Mouse (Mus musculus) urinary bladder, adult 18-20 months (tissue): ENCODE results near the gene Psmd7.
"Not testable (repeated sequence)": the region's sequence is repeated elsewhere in the genome, so short reads cannot be mapped to it uniquely, and the experiment has no call there.

ENCODE experiments used
- DNase-seq, 2 experiments: peaks; one replicate each; pipeline ENCODE4 v3.0.0; 2022; ENCODE audit warnings: low spot score in 2 of 2, mixed read lengths in 2 of 2

Gene Psmd7

DNA sequence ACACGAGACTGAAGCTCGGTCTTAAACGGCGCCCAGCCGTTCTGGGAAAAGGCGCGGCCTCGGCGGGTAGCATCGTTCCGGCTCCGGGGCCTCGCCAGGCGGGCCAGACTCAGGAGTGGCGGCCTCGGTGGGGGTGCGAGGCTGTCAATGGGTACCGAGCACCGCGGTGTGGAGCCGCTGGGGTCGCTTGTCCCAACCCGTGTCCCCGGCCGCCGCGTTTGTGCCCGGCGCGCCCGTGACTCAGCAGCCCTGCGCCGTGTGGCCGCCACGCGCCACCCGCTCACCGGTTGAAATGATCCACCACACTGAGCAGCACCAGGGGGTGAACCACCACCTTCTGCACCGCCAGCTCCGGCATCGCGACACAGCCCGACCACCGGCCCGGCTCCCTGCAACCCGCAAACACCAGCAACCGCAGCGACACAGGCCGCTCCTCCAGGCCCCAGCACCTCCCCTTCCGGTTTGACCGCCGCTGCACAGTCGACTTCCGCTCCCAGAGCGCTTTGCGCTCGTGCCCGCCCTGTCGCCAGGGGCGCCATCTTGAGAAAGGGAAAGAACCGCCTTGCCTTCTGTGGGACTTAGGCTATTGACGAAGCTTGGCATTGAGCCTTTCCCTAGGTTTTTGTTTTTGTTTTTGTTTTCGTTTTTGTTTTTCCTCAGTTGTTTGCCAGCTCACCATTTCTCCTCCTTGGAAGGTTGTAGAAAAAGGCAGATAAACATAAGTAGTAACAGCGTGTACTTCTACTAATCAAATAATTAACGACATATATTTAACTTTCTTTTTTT is at the start of gene Psmd7:
Gene Psmd7, minus strand, starts transcription at position 470 of the 786 bp plus-strand sequence.
- DNase-seq, result peak; percentile 91

DNA sequence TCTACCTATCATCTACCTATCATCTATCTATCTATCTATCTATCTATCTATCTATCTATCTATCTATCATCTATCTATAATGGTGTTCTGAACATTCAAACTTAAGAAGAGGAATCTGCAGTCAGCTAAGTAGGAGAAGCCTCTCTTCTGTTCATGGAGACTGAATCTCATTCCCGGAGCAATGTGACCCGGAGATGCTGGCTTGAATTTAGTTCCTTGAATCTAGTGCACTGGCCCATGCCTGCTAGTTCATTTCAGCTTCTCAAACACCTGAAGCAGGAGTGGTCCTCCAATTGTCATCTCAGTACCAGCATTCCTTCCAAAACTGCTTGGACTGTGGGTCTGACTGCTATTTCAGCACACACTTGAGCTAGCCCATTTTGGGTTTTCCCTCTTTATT is 45.5 kb upstream of the Psmd7 start:
- DNase-seq, result no peak

- DNase-seq, result no peak
These were observed 41.4 kb upstream of the Psmd7 start for GRCm38 (mm10) chr8:107629701-107630100.

DNA sequence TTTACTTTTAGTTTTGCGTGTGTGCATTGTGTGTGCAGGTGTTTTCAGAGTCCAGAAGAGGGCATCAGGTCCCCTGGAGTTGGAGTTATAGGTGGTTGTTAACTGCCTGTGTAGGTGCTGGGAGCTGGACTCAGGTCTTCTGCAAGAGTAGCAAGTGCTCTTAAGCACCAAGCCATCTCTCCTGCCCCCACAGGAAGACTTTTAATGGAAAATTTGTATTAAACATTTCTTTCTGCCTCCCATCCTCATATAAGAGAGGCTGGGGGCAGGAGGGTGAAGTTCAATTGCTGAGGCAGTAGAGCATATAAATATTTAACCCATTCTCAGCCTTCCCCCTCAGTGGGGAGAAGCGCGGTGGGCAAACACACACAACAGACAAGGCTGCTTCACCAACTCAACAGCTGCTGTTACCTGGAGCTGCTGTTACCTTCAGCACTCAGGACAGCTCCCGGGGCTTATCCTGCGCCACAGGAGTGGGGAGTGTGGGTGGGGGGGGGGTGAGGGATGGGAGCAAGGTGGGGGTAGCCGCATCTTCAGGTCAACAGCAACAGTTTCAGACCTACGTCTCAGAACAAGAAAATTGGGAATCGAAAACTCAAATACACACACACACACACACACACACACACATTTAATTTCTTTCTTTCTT is 40.4 kb upstream of the Psmd7 start:
- DNase-seq, result no peak

- DNase-seq, result no peak
These were observed 39.6 kb upstream of the Psmd7 start for GRCm38 (mm10) chr8:107627881-107628280.

DNA sequence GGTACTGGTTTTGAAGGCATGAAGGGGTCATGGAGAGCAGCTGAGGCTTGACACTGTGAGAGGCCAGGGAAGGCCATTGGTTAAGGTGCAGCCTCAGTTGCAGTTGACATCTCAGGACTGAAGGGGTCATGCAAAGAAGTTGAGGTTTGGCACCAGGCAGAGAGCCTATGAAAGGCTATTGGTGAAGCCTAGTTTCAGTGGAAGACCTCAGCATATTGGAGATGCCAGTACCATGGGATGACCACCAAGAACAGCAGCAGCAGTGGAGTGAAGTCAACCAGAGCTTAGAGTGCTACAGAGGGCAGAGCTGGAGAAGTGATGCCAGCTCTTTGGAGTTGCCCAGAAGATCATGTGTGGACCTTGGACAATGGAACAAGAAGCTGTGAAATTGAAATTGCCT is 36.0 kb upstream of the Psmd7 start:
- DNase-seq, result not testable (repeated sequence)

- DNase-seq, result no peak
These were observed 33.8 kb upstream of the Psmd7 start for GRCm38 (mm10) chr8:107621930-107622623.

- no peak for DNase-seq
These were observed 32.9 kb upstream of the Psmd7 start for GRCm38 (mm10) chr8:107621136-107621535.

DNA sequence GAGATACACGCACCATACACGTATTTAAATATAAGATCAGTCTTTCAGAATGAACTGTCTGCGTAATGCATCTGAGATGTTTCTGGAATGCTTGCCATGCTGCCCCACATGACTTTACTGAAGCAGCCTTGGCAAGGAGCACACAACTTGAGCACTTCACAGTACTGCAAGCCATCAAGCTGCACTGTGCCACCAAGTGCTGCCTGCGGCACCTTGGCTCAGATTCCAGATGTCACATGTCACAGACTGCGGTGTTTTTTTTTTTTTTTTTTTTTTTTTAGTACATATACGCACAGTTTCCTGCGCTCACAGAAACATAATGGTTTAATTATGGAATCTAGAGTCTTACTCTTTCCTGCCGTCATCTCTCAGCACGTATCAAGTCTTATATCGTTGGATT is 30.2 kb upstream of the Psmd7 start:
- DNase-seq, result no peak

GRCm38 (mm10) chr8:107613411-107613810 is 25.1 kb upstream of the Psmd7 start:
- no peak for DNase-seq

DNA sequence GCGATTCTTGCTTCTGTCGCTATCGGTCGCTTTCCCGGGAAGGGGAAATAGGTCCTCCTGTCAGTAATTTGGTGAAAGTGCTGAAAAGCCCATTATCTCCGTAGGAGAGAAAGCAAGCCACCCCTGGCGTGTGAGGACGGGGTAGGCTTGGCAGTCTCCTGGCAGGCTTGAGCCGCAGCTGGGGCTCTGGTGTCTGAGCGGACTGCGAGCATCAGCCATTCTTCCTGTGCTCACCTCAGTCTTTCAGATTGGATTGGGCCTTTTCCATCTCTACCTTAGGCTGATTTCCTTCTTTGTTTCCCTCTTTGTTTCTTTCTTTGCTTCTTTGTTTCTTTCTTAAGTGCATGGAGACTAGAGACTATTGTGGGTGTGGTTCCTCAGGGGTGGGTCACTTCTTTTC is 22.6 kb upstream of the Psmd7 start:
- DNase-seq, result no peak

DNA sequence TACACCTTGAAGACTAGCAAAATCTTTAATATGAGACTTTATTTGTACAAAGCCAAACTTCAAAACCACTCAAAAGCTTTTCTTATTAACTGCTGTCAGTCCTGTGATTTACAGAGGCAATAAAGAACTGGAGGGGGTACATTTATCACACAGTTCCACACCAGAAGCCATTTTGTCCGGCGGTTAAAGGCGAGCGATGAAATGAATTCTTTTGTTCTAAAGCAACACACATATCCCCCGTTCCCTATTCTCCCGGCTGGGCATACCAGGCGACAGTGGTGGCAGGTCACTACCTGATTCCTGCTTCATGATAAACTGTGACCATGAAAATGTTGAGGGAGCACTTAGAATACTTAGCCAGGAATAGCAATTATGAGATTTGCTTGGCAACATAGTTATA is 20.5 kb upstream of the Psmd7 start:
- DNase-seq, result no peak

DNA sequence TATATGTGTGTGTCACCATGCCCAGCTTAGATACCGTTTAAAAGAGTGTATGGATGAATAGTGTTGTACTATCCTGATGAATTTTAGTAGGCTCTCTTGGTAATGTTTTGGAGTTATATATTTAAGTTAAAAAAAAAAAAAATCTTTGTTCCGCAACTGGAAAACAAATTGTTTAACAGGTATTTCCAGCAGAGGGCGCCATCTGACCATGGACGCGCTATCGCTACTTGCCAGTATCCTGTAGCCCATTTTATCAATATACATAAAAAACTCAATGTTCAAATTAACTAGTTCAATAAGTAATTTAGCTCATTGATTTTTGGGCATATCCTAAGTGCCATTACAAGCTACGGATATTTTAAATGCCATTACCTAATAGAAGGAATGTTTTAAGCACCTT is 14.8 kb upstream of the Psmd7 start:
- DNase-seq, result peak in 1 of 2 experiments; percentile 23

GRCm38 (mm10) chr8:107599691-107600090 is 11.4 kb upstream of the Psmd7 start:
- DNase-seq, result no peak

GRCm38 (mm10) chr8:107597731-107598130 is 9.5 kb upstream of the Psmd7 start:
- no peak for DNase-seq

- DNase-seq, result no peak
These were observed 6.6 kb upstream of the Psmd7 start for GRCm38 (mm10) chr8:107594817-107595216.

GRCm38 (mm10) chr8:107593967-107594729 is 5.9 kb upstream of the Psmd7 start:
- DNase-seq, result no peak

DNA sequence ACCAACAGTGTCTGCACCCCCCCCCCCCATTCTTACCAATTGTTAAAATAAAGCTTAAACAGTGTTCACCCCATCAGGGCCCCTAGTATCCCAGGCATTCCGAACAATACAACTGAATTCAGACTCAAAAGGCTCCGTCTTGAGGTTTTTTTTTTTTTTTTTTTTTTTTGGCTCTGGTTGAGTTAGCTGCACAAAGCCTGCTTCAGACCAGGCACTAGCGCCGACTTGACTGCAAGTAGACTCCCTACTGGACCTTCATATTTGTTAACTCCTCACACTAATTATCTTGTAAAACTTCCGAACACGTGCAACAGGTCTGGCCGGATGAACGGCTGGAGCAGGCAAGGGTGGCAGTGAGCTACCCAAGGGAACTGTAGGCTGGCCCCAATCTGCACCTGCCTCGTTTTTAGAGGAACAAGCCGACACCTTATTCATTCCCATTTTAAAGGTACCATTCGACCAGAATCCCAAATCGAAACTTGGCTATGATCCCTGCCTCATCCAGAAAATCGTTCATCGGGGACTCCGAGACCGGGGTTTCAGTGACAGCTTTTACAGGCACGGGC is 752 bp downstream of the Psmd7 start:
- DNase-seq, result peak; percentile 16 to 41

DNA sequence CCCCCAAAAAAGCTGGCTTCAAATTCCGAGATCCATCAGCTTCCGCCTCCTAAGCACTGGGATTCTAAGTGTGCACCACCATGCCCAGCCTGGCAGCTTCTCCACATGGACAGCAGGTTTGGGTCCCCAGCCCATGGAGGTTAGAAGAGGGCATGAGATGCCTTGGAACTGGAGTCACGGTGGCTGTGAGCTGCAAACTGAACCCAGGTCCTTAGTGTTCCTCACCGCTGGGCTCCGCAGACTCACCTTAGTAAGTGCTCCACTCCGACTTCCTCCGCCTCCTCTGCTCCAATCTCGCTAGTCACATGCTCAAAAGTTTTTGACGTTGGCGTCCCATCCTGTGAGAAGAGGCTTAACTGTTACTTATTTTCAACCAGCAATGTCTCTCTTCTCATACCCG is 6.1 kb downstream of the Psmd7 start:
- DNase-seq, result no peak

- no peak for DNase-seq
These were observed 6.7 kb downstream of the Psmd7 start for GRCm38 (mm10) chr8:107581536-107581935.

DNA sequence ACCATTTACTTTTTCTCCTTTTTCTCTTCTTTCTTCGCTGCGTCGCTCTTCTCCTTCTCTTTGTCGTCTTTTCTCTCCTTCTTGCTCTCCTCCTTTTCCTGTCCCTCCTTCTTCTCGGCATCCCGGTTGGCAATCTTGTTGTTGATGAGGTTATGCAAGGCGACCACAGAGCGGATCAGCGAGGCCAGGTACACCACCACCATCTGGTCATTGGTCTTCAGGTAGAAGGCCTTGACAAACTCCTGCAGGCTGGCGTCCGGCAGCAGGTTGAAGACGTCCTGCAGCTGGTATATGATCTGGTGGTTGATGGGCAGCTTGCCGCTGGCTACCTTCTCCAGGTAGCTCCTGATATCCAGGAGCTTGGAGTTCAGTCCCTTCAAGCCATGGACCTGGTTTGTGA is 7.4 kb downstream of the Psmd7 start:
- DNase-seq, result no peak

DNA sequence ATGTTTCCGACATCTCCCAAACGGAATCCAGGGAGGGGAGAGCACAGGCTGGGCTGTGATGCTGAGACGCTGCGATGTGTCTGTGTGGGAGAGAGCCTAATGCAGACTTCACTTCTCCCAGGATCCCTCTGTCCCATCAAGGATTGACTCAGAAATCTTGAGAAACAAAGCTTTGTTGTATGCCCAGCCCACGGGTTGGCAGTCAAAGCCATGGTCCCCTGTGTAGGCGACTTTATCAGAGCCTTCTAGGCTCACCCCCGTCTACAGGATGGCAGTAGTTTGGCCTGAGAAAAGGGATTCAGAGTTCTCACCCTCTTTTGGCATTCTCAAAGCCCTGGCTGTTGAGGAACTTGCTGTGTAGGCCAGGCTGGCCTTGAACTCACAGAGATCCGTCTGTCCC is 9.7 kb downstream of the Psmd7 start:
- DNase-seq, result no peak
